29 mouse cellular contexts compared by ENCODE assay signal in the genomic region with DNA sequence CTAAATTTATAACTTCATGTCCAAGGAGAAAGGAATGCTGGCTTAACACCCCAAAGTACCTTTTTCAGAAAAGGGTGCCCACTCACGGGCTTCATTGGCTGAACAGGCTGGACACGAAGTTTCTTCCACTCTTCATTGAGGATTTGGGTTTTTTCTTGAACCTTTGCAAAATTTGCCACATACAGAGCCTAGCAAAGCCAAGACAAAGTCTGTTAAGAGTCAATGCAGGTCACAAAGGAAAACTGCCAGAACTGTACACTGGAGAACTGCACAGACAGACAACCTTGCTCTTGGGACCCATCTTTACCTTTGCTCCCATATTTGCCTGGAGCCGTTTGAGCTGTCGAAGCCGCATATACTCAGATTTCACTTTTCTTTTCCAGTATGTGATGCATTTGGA. TPM values are rescaled to one million over a fixed set of nuclear protein-coding genes. Genes with fewer than 3 reads are reported as not detected.
A peak's percentile ranks its signal among the peaks of the same experiment; 100 is the strongest.
DNase-seq lines count a peak whose midpoint lies in the region; ATAC-seq lines count a peak whose summit lies in the region.
"Had no signal": no experiment of that assay in that cellular context is flagged by ENCODE, and none has a peak within 500 bp of the region (broad histone marks: within the 10 kb centered on the region; RNA-seq: fewer than 3 reads in every experiment).

No protein-coding gene starts in this region.

- no peaks in the 10 kb centered on the region for H3K27me3 ChIP-seq in kidney, embryonic 16.5 days (ENCODE audit: insufficient read depth, low read length)
- H3K27me3 ChIP-seq in kidney, embryonic 15.5 days = no peaks in the 10 kb centered on the region
- H3K27me3 ChIP-seq: embryonic facial prominence, embryonic 13.5 days; forebrain, embryonic 12.5 days; forebrain, embryonic 15.5 days; heart, embryonic 13.5 days had no signal

- no peaks in the 10 kb centered on the region for H3K9me3 ChIP-seq in kidney, embryonic 16.5 days (ENCODE audit: low read length)
- H3K9me3 ChIP-seq in kidney, embryonic 15.5 days (replicated peaks) = no peaks in the 10 kb centered on the region
- H3K9me3 ChIP-seq: embryonic facial prominence, embryonic 10.5 days; embryonic facial prominence, embryonic 13.5 days; forebrain, embryonic 12.5 days; forebrain, embryonic 15.5 days; heart, embryonic 10.5 days had no signal

- H3K4me1 ChIP-seq in kidney, embryonic 16.5 days (ENCODE audit: insufficient read depth, low read length) = peaks cover 26% of the 10 kb centered on the region
- peaks cover 31% of the 10 kb centered on the region for H3K4me1 ChIP-seq in kidney, embryonic 15.5 days
- H3K4me1 ChIP-seq in brown adipose tissue, adult 24 weeks (ENCODE audit: control insufficient read depth, insufficient read depth, insufficient read length, low read length) = peaks cover 12% of the 10 kb centered on the region
- H3K4me1 ChIP-seq: embryonic facial prominence, embryonic 10.5 days; embryonic facial prominence, embryonic 13.5 days; forebrain, embryonic 12.5 days; forebrain, embryonic 15.5 days; heart, embryonic 10.5 days had no signal

- H3K27ac ChIP-seq in kidney, embryonic 16.5 days (ENCODE audit: low read length) = no peak overlapping the region
- H3K27ac ChIP-seq in kidney, embryonic 15.5 days = no peak overlapping the region
- peak overlapping the region; percentile 84 for H3K27ac ChIP-seq in brown adipose tissue, adult 24 weeks (replicated peaks; ENCODE audit: low read depth, low read length)
- H3K27ac ChIP-seq: embryonic facial prominence, embryonic 10.5 days; embryonic facial prominence, embryonic 13.5 days; forebrain, embryonic 12.5 days; forebrain, embryonic 15.5 days; heart, adult 2 months; heart, embryonic 10.5 days; heart, embryonic 13.5 days; hindbrain, embryonic 14.5 days; hindbrain, postnatal 0 days had no signal

- WGBS in kidney, embryonic 16.5 days = 94% methylated on average over 5 of the region's 5 CpGs
- WGBS in kidney, embryonic 15.5 days = 90% methylated on average over 5 of the region's 5 CpGs

- DNase-seq in kidney, adult 18-20 months = peak; percentile 27
- peak; percentile 71 for DNase-seq in kidney, adult 9 months
- no peak for DNase-seq in layer of hippocampus, postnatal 25 days (ENCODE audit: extremely low spot score in 1 of 2, low spot score in 1 of 2)
- DNase-seq: adrenal gland, postnatal 14 days; cerebellum, adult 11-12 months; cerebellum, adult 8-10 months; cerebellum, postnatal 10 days; cerebellum, postnatal 36 days; embryo, embryonic 11 days; gastrocnemius, postnatal 36 days; heart, adult 2 months; heart, postnatal 14 days; heart, postnatal 4 days had no signal

- no peak overlapping the region for H3K4me2 ChIP-seq in kidney, embryonic 16.5 days (replicated peaks; ENCODE audit: low read depth, low read length)
- H3K4me2 ChIP-seq in kidney, embryonic 15.5 days = no peak overlapping the region
- H3K4me2 ChIP-seq: embryonic facial prominence, embryonic 13.5 days; forebrain, embryonic 12.5 days; forebrain, embryonic 15.5 days; heart, embryonic 13.5 days; hindbrain, embryonic 14.5 days had no signal

- H3K9ac ChIP-seq in kidney, embryonic 16.5 days (replicated peaks; ENCODE audit: low read length) = no peak overlapping the region
- H3K9ac ChIP-seq in kidney, embryonic 15.5 days = no peak overlapping the region
- H3K9ac ChIP-seq: embryonic facial prominence, embryonic 13.5 days; forebrain, embryonic 12.5 days; forebrain, embryonic 15.5 days; heart, embryonic 13.5 days; hindbrain, embryonic 14.5 days had no signal

- no peak overlapping the region for H3K4me3 ChIP-seq in kidney, embryonic 16.5 days (ENCODE audit: low read length)
- no peak overlapping the region for H3K4me3 ChIP-seq in kidney, embryonic 15.5 days (replicated peaks)
- H3K4me3 ChIP-seq in brown adipose tissue, adult 24 weeks (ENCODE audit: insufficient read depth, low read depth, low read length) = no peak overlapping the region
- H3K4me3 ChIP-seq: embryonic facial prominence, embryonic 10.5 days; embryonic facial prominence, embryonic 13.5 days; erythroblast, embryonic 14.5 days; forebrain, embryonic 12.5 days; forebrain, embryonic 15.5 days; heart, adult 2 months; heart, embryonic 10.5 days; heart, embryonic 13.5 days had no signal

- no peak for ATAC-seq in kidney, embryonic 16.5 days (ENCODE audit: low FRiP score, low TSS enrichment)
- ATAC-seq in kidney, embryonic 15.5 days (replicated peaks; ENCODE audit: low FRiP score) = no peak
- ATAC-seq: CD4-positive, CD25-positive, alpha-beta regulatory T cell, adult 4 months; forebrain, embryonic 15.5 days; hindbrain, postnatal 0 days had no signal

- H3K36me3 ChIP-seq in kidney, embryonic 16.5 days (ENCODE audit: insufficient read depth, low read length) = peaks cover 38% of the 10 kb centered on the region
- H3K36me3 ChIP-seq in kidney, embryonic 15.5 days = peaks cover 56% of the 10 kb centered on the region
- H3K36me3 ChIP-seq: forebrain, embryonic 12.5 days had no signal

RNA-seq across cellular contexts. Expression of gene Ezh1, which starts 9.3 kb away (rescaled TPM):
- 25.1 and 29.5 TPM in 2 replicates for polyA plus RNA-seq in kidney, embryonic 16.5 days (2015; fragmentation: Nextera tagmentation; extraction: Ambion mirVana)
- polyA plus RNA-seq in kidney, embryonic 15.5 days (2015; fragmentation: Nextera tagmentation; extraction: Ambion mirVana) = 22.9 and 27.0 TPM in 2 replicates
- polyA plus RNA-seq in brown adipose tissue, adult 24 weeks (2012; ENCODE audit: insufficient read depth, insufficient read length, missing spikeins) = 13.3 and 20.7 TPM in 2 replicates
- total RNA-seq in layer of hippocampus, postnatal 25 days (2021) = 10 to 100 TPM; 57.1 to 62.1 TPM

RNA-seq across cellular contexts. Expression of gene Ramp2, which starts 28.9 kb away (rescaled TPM):
- polyA plus RNA-seq in kidney, embryonic 16.5 days (2015; fragmentation: Nextera tagmentation; extraction: Ambion mirVana) = 246 and 270 TPM in 2 replicates
- 220 and 232 TPM in 2 replicates for polyA plus RNA-seq in kidney, embryonic 15.5 days (2015; fragmentation: Nextera tagmentation; extraction: Ambion mirVana)
- polyA plus RNA-seq in brown adipose tissue, adult 24 weeks (2012; ENCODE audit: insufficient read depth, insufficient read length, missing spikeins) = 20.0 and 27.6 TPM in 2 replicates
- total RNA-seq in layer of hippocampus, postnatal 25 days (2021) = 10 to 100 TPM; 50.2 to 72.5 TPM
- polyA plus RNA-seq: CD4-positive, CD25-positive, alpha-beta regulatory T cell, adult 4 months had no signal

RNA-seq across cellular contexts. Expression of gene Vps25, which starts 36.6 kb away (rescaled TPM):
- polyA plus RNA-seq in kidney, embryonic 16.5 days (2015; fragmentation: Nextera tagmentation; extraction: Ambion mirVana) = 154 TPM in 2 replicates
- 135 and 147 TPM in 2 replicates for polyA plus RNA-seq in kidney, embryonic 15.5 days (2015; fragmentation: Nextera tagmentation; extraction: Ambion mirVana)
- polyA plus RNA-seq in brown adipose tissue, adult 24 weeks (2012; ENCODE audit: insufficient read depth, insufficient read length, missing spikeins) = 109 and 141 TPM in 2 replicates
- total RNA-seq in layer of hippocampus, postnatal 25 days (2021) = 10 to 100 TPM; 70.0 to 75.2 TPM

RNA-seq across cellular contexts. Expression of gene Ccr10, which starts 41.7 kb away (rescaled TPM):
- polyA plus RNA-seq in kidney, embryonic 16.5 days (2015; fragmentation: Nextera tagmentation; extraction: Ambion mirVana) = 0.50 and 0.76 TPM in 2 replicates
- 0.78 and 0.82 TPM in 2 replicates for polyA plus RNA-seq in kidney, embryonic 15.5 days (2015; fragmentation: Nextera tagmentation; extraction: Ambion mirVana)
- polyA plus RNA-seq in brown adipose tissue, adult 24 weeks (2012; ENCODE audit: insufficient read depth, insufficient read length, missing spikeins) = 1.2 TPM in 1 of 2 replicates, not detected in the other
- total RNA-seq in layer of hippocampus, postnatal 25 days (2021) = under 1 TPM; 0.21 to 0.25 TPM
- total RNA-seq: gastrocnemius, adult 8-10 months; gastrocnemius, postnatal 36 days; granulocyte monocyte progenitor cell, adult 5-6 weeks; heart, adult 2 months; heart, postnatal 14 days; heart, postnatal 4 days; MEL had no signal

RNA-seq across cellular contexts. Expression of gene Wnk4, which starts 43.4 kb away (rescaled TPM):
- polyA plus RNA-seq in kidney, embryonic 16.5 days (2015; fragmentation: Nextera tagmentation; extraction: Ambion mirVana) = 30.5 and 39.5 TPM in 2 replicates
- polyA plus RNA-seq in kidney, embryonic 15.5 days (2015; fragmentation: Nextera tagmentation; extraction: Ambion mirVana) = 25.5 and 27.2 TPM in 2 replicates
- not detected in 2 replicates for polyA plus RNA-seq in brown adipose tissue, adult 24 weeks (2012; ENCODE audit: insufficient read depth, insufficient read length, missing spikeins)
- total RNA-seq in layer of hippocampus, postnatal 25 days (2021) = 1 to 10 TPM; 6.2 to 7.7 TPM
- total RNA-seq: granulocyte monocyte progenitor cell, adult 5-6 weeks had no signal

Comparison
In these comparisons a context has a peak if more than half of its experiments do, and no peak if none do; other contexts are left out.
1. DNase-seq: peak in kidney, adult 18-20 months (single experiment) and kidney, adult 9 months (single experiment); none in layer of hippocampus, postnatal 25 days (0 of 2).